Mouse (Mus musculus): ENCODE data around the gene Mtf1.

DNA sequence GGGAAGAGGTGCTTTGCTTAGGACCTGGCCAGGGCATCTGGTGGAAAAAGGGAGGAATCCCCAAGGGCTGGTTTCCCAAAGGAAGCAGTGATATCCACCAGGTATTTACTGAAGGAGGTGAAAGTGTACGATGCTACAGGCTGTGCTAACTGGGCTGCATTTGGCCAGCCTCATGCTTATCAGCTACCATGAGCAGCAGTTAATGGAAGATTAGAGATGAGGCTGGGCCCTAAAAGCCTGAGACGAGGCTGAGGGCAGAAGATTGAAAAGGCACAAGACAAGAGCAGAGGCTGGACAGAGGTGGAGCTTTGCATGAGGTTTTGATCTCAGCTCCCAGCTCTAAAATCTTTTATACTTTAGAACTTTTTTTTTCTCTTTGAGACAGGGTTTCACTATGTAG, 27.5 kb upstream of the Mtf1 start:
- TF ChIP-seq CTCF (IDR thresholded peaks at IDR 0.05; ENCODE audit: low read depth): no peak
- peak; percentile 96 for TF ChIP-seq EP300 (IDR thresholded peaks at IDR 0.05; ENCODE audit: low read depth)

Data from liver, postnatal 0 days (tissue).